Mouse (Mus musculus) lung, adult 2 months (tissue): ENCODE data around the gene Ccdc69. TPM values are rescaled to one million over a fixed set of nuclear protein-coding genes. Genes with fewer than 3 reads are reported as not detected.
"Not testable (repeated sequence)": the region's sequence is repeated elsewhere in the genome, so short reads cannot be mapped to it uniquely, and the experiment has no call there.

Experiments
- DNase-seq: peaks from one replicate; pipeline ENCODE4 v3.0.0; 2022
- H3K4me1 ChIP-seq: fragments of 200-500 bp; 2 replicates; pipeline ENCODE4 v1.6.1; 2011; ENCODE audit warnings: low read length; ENCODE audit not compliant: control insufficient read depth, insufficient read depth
- H3K4me3 ChIP-seq: fragments of 200-500 bp; replicated peaks from 2 replicates; pipeline ENCODE3; 2011; ENCODE audit warnings: low read depth, mild to moderate bottlenecking, control low read depth, low read length; ENCODE audit errors: extremely low read depth
- CTCF ChIP-seq: fragments of 200-500 bp; IDR thresholded peaks from 2 replicates; pipeline ENCODE4 v1.5.1; 2011; ENCODE audit warnings: mild to moderate bottlenecking, low read length, control low read depth; ENCODE audit not compliant: insufficient read depth
- POLR2A ChIP-seq: fragments of 200-500 bp; IDR thresholded peaks from 2 replicates; pipeline ENCODE4 v1.6.1; 2011; ENCODE audit warnings: low read depth, mild to moderate bottlenecking, control low read depth, low read length, borderline replicate concordance; ENCODE audit errors: extremely low read depth
- WGBS: fragments of 180-500 bp; shearing (Covaris S2); methylation state at CpG from one replicate; pipeline ENCODE4 v1.1.7; 2018; 5-methylcytosine and 5-hydroxymethylcytosine counted together
- polyA plus RNA-seq: library from polyadenylated mRNA; depleted of rRNA; stranded (reverse); fragments of >200 nt; gene quantifications from 2 replicates; pipeline ENCODE4 v1.2.3, GENCODE M21; 2012; rRNA removed

Gene Ccdc69
- polyA plus RNA-seq = 2.2 and 4.1 TPM in 2 replicates

DNA sequence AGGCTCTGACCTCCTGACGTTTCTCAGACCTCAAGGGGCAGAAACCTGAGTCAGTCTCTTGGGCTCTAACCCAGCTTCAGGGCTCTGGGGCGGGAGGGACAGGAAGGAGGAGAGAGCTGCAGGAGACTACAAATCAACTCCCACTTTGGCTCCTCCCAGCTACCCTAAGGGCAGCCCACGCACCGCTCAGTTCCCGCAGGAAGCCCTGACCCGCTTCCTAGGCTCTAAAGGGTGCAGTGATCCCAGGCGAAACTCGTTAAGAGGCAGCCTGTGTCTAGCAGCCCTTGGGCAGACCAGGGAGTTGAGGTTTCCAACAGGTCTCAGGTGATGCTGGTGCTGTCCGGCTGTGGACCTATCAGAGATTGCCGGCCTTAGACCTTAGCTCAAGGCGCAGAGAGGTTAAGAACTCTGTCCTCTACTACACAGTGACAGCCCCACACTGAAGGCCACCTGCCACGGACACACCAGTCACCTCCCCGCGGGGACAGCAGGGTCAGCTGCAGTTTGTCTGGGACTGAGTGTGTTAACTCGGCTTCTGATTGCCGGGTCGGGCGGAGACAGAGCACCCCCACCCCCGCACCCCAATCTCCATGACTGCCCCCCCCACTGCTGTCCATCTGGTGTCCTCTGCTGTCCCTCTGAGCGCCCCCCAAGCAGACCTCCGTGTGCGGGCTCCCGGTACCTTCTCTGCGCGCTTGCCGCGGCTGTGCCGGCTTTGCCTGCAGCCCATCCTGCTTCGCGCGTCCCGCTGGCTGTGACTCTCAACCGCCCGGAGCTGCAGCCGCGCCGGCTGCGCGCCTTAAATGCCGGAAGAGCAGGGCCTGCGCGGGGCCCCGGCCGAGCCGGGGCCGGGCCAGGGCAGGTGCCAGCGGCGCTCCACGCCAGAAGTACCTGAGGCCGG lies at the start of gene Ccdc69:
Gene Ccdc69 (minus strand): TSS at position 801 of the 901 bp plus-strand sequence.
- DNase-seq = peak; percentile 50
- Histone ChIP-seq H3K4me1 (peaks cover 3% of the 10 kb centered on the region; the same call in 1 of the 2 replicates), H3K4me3 (peak within 1 kb of the TSS; percentile 78)
- TF ChIP-seq CTCF (no peak), POLR2A (peak; percentile 56; the same call in 1 of the 2 replicates)
- WGBS = under 1% methylated on average over 49 of the region's 50 CpGs

DNA sequence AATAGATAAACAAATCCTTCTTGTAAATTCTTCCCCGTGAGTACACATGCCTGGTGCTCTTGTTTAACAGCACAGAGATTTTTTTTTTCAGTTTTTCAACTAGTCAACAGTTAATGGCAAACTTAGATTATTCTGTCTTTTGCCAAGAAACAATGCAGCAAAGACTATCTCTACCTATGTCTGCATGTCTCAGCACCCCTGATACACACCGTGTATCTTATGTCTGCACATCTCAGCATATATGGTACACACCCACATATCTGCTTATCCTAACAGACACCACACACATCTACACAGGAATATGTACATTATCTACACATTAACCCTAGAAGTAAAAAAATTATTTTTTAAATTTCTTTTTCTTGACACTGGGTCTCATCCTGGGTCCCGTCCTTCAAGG lies 48.7 kb upstream of the Ccdc69 start:
- Histone ChIP-seq H3K4me3 (no peak overlapping the region), H3K4me1 (no peaks in the 10 kb centered on the region)
- 70% methylated on average over 3 of the region's 3 CpGs for WGBS
- TF ChIP-seq CTCF (no peak), POLR2A (no peak)
- DNase-seq = no peak

DNA sequence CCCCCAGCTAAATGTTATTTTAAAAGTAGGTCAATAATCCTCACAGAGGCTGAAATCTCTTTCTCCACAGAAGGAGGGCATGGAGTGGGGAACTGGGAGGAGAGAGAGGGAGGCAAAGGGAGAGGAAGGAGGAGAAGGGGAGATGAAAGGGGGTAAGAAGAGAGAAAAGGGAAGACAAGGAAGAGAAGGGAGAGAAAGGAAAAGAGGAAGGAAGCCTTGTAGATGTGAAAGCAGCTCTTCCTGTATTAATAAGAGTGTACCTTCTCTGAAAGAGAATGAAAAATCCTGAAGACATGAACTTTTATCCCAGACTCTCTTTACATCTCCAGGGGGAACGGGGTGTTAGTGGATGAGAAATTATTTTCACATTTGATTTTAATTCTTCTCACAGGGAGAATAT lies 43.5 kb upstream of the Ccdc69 start:
- TF ChIP-seq CTCF = no peak
- no peak for DNase-seq
- Histone ChIP-seq H3K4me3 (no peak overlapping the region), H3K4me1 (no peaks in the 10 kb centered on the region)
- WGBS = 84% methylated on average over 1 of the region's 1 CpGs

DNA sequence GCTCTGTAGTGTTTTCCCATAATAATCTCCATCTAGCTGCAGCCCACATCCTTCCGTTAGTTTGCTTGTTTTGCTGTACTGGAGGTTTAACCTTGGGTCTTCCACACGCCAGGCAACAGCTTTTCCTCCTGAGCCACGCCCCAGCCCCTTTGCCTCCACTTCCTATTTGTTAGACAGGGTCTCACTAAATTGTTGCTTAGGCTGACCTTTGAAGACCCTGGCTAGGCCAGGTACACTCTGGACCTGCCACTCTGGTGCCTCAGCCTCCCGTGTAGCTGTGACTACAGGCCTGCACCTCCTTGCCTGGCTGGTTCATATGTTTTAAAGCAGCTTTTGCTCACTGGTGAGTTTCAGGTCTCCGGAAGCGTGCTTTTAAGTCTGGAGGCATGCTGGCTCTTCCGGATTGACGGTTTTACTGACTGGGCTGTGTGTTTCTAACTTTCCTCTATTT lies 42.9 kb upstream of the Ccdc69 start:
- DNase-seq = no peak
- Histone ChIP-seq H3K4me3 (no peak overlapping the region), H3K4me1 (no peaks in the 10 kb centered on the region)
- no peak for TF ChIP-seq POLR2A
- no peak for TF ChIP-seq CTCF
- WGBS = 51% methylated on average over 8 of the region's 8 CpGs

DNA sequence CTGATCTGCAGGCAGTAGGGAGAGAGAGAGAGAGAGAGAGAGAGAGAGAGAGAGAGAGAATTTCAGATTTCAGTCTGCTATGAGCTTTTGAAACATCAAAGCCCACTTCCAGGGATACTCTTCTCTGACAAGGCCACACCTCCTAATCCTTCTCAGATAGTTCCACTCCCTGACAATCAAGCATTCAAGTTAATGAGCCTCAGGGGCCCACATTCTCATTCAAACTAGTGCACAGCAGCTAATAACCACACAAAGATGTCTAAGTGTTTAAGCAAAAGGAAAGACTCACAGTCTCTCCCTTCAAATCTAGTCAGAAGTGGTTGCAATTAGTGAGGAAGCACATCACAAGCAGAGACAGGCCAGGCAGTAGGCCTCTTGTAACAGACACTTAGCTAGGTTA lies 42.3 kb upstream of the Ccdc69 start:
- no peak for TF ChIP-seq POLR2A
- TF ChIP-seq CTCF = no peak
- no peak overlapping the region for H3K4me3 ChIP-seq
- no peak for DNase-seq
- no peaks in the 10 kb centered on the region for H3K4me1 ChIP-seq

DNA sequence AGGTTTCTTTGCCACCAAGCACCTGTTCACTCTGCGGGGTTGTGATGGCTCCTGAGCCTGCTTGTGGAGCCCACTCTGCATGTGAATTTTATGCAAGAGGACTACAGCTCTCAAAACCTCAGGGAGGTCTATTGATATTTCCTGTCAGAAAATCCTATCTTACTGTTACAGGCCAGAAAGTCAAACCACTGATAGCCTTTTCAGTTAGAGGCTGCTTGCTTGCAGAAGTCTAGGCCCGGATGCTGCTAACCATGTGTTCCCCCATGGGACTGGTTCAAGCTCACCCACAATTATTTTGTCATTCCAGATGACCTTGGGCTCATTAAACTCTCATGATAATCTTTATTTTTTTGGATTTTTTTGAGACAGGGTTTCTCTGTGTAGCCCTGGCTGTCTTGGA lies 39.1 kb upstream of the Ccdc69 start:
- H3K4me1 ChIP-seq = no peaks in the 10 kb centered on the region
- WGBS = 76% methylated on average over 2 of the region's 2 CpGs
- TF ChIP-seq CTCF = no peak
- no peak for TF ChIP-seq POLR2A

DNA sequence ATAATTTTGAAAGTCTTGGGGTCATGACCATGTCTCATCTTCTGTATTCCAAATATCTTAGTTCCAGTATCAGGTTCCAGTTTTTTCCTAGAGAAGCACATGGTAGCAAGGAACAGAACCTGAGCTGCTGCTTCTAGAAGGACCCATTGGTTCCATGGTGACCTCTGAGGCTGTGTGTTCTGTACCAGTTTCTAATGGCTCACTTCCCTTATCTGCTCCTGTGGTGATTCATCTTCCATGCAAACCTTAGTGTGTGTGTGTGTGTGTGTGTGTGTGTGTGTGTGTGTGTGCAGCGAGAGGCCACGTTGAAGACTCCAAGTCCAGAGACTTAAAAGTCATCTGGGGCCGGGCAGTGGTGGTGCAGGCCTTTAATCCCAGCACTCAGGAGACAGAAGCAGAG lies 38.1 kb upstream of the Ccdc69 start:
- WGBS = 77% methylated on average over 3 of the region's 3 CpGs
- TF ChIP-seq POLR2A (no peak), CTCF (no peak)
- Histone ChIP-seq H3K4me3 (no peak overlapping the region), H3K4me1 (no peaks in the 10 kb centered on the region)
- no peak for DNase-seq

More for the DNA sequence above, 39.1 kb upstream of the Ccdc69 start:
- no peak for DNase-seq
- no peak overlapping the region for H3K4me3 ChIP-seq

DNA sequence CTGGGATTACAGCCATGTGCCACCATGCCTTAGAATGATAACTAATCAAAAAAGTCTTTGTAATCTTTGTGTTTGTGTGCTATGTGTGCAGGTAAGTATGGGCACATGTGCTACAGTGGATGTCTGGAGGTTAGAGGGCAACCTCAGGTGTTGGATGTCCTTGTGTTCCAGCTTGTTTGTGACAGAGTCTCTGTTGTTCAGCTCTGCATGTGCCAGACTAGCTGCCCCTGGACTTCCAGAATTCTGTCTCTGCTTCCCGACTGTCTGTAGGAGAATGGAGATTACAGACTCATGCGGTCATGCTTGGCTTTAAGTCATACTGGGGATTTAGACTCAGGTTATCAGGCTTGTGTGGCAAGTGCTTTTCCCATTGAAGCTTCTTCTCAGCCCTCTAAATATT lies 36.4 kb upstream of the Ccdc69 start:
- DNase-seq = no peak
- no peaks in the 10 kb centered on the region for H3K4me1 ChIP-seq
- 73% methylated on average over 2 of the region's 2 CpGs for WGBS
- TF ChIP-seq POLR2A = no peak
- TF ChIP-seq CTCF = no peak
- no peak overlapping the region for H3K4me3 ChIP-seq

DNA sequence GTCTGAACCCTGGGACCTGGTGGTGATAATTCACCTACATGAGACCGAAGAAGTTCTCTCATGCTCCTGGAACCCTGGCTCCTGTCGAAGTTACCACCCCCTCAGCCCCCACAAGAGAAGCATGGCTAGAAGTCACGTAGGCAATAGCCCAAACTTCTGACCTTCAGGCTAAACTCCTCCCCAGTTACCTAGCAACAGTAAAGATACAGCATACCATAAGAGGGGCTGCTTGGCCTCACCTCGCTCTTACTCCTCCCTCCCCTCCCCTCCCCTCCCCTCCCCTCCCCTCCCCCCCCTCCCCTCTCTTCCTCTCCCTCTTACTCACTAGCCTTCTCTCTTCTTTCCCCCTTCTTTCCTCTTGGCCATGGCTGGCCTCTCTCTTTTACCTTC lies 35.9 kb upstream of the Ccdc69 start:
- H3K4me3 ChIP-seq, H3K4me1 ChIP-seq, DNase-seq: not testable (repeated sequence)
- WGBS = 33% methylated on average over 3 of the region's 4 CpGs

DNA sequence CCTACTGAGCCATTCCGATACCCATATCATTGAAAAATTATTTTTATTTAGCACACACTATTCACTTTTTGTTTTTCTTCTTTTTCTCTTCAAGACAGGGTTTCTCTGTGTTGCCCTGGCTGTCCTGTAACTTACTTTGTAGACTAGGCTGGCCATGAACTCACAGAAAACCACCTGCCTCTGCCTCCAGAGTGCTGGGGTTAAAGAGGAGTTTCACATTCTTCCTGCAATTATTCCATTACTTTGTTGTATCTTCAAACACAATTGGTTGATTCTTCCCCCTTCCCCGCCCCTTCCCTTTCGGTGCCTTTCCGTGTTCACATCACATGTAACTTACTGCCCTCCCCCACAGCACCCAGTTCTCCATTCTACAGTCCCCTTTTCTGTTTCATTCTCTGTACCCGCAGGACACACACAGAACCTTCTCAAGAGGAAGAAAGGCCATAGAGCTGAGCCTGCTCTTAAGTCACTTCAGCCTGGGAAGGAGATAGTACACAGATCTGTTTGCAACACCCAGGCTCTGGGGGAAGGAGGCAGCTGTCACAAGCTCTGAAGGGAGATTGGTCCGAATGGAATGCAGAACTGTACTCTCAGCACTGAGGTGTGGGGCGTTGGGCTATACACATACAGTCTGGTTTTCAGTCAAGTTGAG lies 35.4 kb upstream of the Ccdc69 start:
- DNase-seq = no peak
- Histone ChIP-seq H3K4me1 (no peaks in the 10 kb centered on the region), H3K4me3 (no peak overlapping the region)
- WGBS = 43% methylated on average over 7 of the region's 7 CpGs
- no peak for TF ChIP-seq POLR2A
- TF ChIP-seq CTCF = no peak
